Mouse (Mus musculus): Measurements from ENCODE around the gene Tmed11. TPM values are rescaled to one million over a fixed set of nuclear protein-coding genes. Genes with fewer than 3 reads are reported as not detected.

Tmed11 gene
- total RNA-seq (2023), result not detected

GRCm38 (mm10) chr5:108795263-108795662 is at the start of gene Tmed11:
Tmed11 (minus strand) TSS chr5:108795363.

GRCm38 (mm10) chr5:108808750-108809149 is 13.6 kb upstream of the Tmed11 start, which contains the start of gene Vmn2r8:
Vmn2r8 (minus strand) TSS chr5:108808850.

GRCm38 (mm10) chr5:108774630-108775306 is 20.4 kb downstream of the Tmed11 start, which contains the start of gene Rnf212:
Rnf212 (minus strand) TSS chr5:108774982.

Other genes starting within 250 kb of the Tmed11 start
- gene Cplx1, start 245.3 kb downstream of the Tmed11 start, total RNA-seq (2023), result 0.53 TPM
- 168 TPM for gene Gak, start 165.6 kb downstream of the Tmed11 start, total RNA-seq (2023)
- gene Tmem175, start 165.6 kb downstream of the Tmed11 start, total RNA-seq (2023), result 22.2 TPM
- gene Idua, start 135.0 kb downstream of the Tmed11 start, total RNA-seq (2023), result 35.9 TPM
- 24.0 TPM for gene Dgkq, start 125.7 kb downstream of the Tmed11 start, total RNA-seq (2023)
- gene Slc26a1, start 119.8 kb downstream of the Tmed11 start, total RNA-seq (2023), result not detected
- gene Fgfrl1, start 103.0 kb downstream of the Tmed11 start, total RNA-seq (2023), result 8.5 TPM
- gene Rnf212, start 20.4 kb downstream of the Tmed11 start, total RNA-seq (2023), result not detected
- not detected for gene Vmn2r8, start 13.5 kb upstream of the Tmed11 start, total RNA-seq (2023)
- gene Vmn2r9, start 57.2 kb upstream of the Tmed11 start, total RNA-seq (2023), result not detected
- gene Vmn2r10, start 211.2 kb upstream of the Tmed11 start, total RNA-seq (2023), result not detected

Measured in CD4-positive naive resting alpha-beta T cell, adult 57 days (primary cell).